Mouse (Mus musculus) heart, postnatal 0 days (tissue): ENCODE measurements around the gene Cmtm6.

ENCODE experiments used
- CTCF ChIP-seq: IDR thresholded peaks from 2 replicates; pipeline ENCODE4 v1.5.1; 2016; ENCODE audit warnings: antibody characterized with exemption, control low read depth, low read depth
- EP300 ChIP-seq: IDR thresholded peaks from 2 replicates; pipeline ENCODE4 v1.6.1; 2016; ENCODE audit warnings: antibody characterized with exemption, low read depth

- TF ChIP-seq EP300 (no peak), CTCF (no peak)
Observed at GRCm38 (mm10) chr9:114688953-114689407, 41.9 kb upstream of the Cmtm6 start.
